ENCODE assay signal across 21 mouse cellular contexts in genomic region chr7:96820343-96820742, GRCm38 (mm10).
DNase-seq lines count a peak whose midpoint lies in the region; ATAC-seq lines count a peak whose summit lies in the region.
"Had no signal": no experiment of that assay in that cellular context is flagged by ENCODE, and none has a peak within 500 bp of the region (broad histone marks: within the 10 kb centered on the region; RNA-seq: fewer than 3 reads in every experiment).

No protein-coding gene starts in this region.

- H3K4me1 ChIP-seq in hindbrain, embryonic 11.5 days (replicated peaks; ENCODE audit: control insufficient read depth, insufficient read depth, low read length): peaks cover 4% of the 10 kb centered on the region
- peaks cover 18% of the 10 kb centered on the region for H3K4me1 ChIP-seq in hindbrain, embryonic 14.5 days (replicated peaks; ENCODE audit: control insufficient read depth, insufficient read depth, low read length)
- H3K4me1 ChIP-seq in limb, embryonic 10.5 days: peaks cover 37% of the 10 kb centered on the region

- H3K9me3 ChIP-seq in hindbrain, embryonic 11.5 days (ENCODE audit: control insufficient read depth, low read length): no peaks in the 10 kb centered on the region
- H3K9me3 ChIP-seq in hindbrain, embryonic 14.5 days (ENCODE audit: control insufficient read depth, low read length): no peaks in the 10 kb centered on the region
- H3K9me3 ChIP-seq in limb, embryonic 10.5 days (replicated peaks): no peaks in the 10 kb centered on the region
- H3K9me3 ChIP-seq: limb, embryonic 12.5 days had no signal

- H3K4me2 ChIP-seq in hindbrain, embryonic 11.5 days (replicated peaks; ENCODE audit: low read depth, low read length): no peak overlapping the region
- no peak overlapping the region for H3K4me2 ChIP-seq in hindbrain, embryonic 14.5 days (replicated peaks)
- H3K4me2 ChIP-seq: heart, embryonic 11.5 days; limb, embryonic 12.5 days had no signal

- H3K36me3 ChIP-seq in hindbrain, embryonic 11.5 days (ENCODE audit: control insufficient read depth, insufficient read depth, low read length): no peaks in the 10 kb centered on the region
- no peaks in the 10 kb centered on the region for H3K36me3 ChIP-seq in hindbrain, embryonic 14.5 days (replicated peaks; ENCODE audit: control insufficient read depth, insufficient read depth)
- peaks cover 33% of the 10 kb centered on the region for H3K36me3 ChIP-seq in limb, embryonic 10.5 days

- DNase-seq in hindbrain, embryonic 11.5 days (ENCODE audit: low spot score): no peak
- DNase-seq in hindbrain, embryonic 14.5 days (ENCODE audit: low spot score): no peak
- peak; percentile 26 for DNase-seq in right cerebral cortex, adult 18-20 months
- DNase-seq in right cerebral cortex, postnatal 25 days: no peak
- DNase-seq in limb, embryonic 10.5 days (ENCODE audit: low spot score): peak; percentile 50
- no peak for DNase-seq in cerebellum, adult 11 months
- no peak for DNase-seq in right cerebral cortex, postnatal 4 days
- DNase-seq: adrenal gland, adult 8-10 months; B cell, adult 2 months; cerebellum, adult 18-20 months; cerebellum, postnatal 36 days; heart, postnatal 14 days; kidney, adult 8-10 months; kidney, postnatal 4 days; layer of hippocampus, postnatal 36 days; lung, postnatal 10 days had no signal

- H3K4me3 ChIP-seq in hindbrain, embryonic 11.5 days (ENCODE audit: low read depth, low read length): no peak overlapping the region
- H3K4me3 ChIP-seq in hindbrain, embryonic 14.5 days (replicated peaks; ENCODE audit: low read length): no peak overlapping the region
- no peak overlapping the region for H3K4me3 ChIP-seq in limb, embryonic 10.5 days
- H3K4me3 ChIP-seq: erythroblast, embryonic 14.5 days; limb, embryonic 12.5 days had no signal

- H3K9ac ChIP-seq in hindbrain, embryonic 11.5 days (ENCODE audit: low read depth, low read length): no peak overlapping the region
- no peak overlapping the region for H3K9ac ChIP-seq in hindbrain, embryonic 14.5 days
- H3K9ac ChIP-seq: limb, embryonic 12.5 days; liver, embryonic 14.5 days had no signal

- 27% methylated on average over 6 of the region's 6 CpGs for WGBS in hindbrain, embryonic 11.5 days
- WGBS in hindbrain, embryonic 14.5 days: 11% methylated on average over 6 of the region's 6 CpGs
- WGBS in limb, embryonic 10.5 days: 26% methylated on average over 6 of the region's 6 CpGs

- peak; percentile 69 for ATAC-seq in hindbrain, embryonic 11.5 days (ENCODE audit: low FRiP score)
- no peak for ATAC-seq in hindbrain, embryonic 14.5 days (ENCODE audit: low FRiP score)
- ATAC-seq: inflammation-experienced regulatory T-cells, adult 6 months had no signal

- H3K27ac ChIP-seq in hindbrain, embryonic 11.5 days (ENCODE audit: low read depth, low read length): no peak overlapping the region
- H3K27ac ChIP-seq in hindbrain, embryonic 14.5 days: no peak overlapping the region
- no peak overlapping the region for H3K27ac ChIP-seq in limb, embryonic 10.5 days
- H3K27ac ChIP-seq: liver, embryonic 14.5 days had no signal

- H3K27me3 ChIP-seq in hindbrain, embryonic 11.5 days (ENCODE audit: control insufficient read depth, insufficient read depth, low read length): no peaks in the 10 kb centered on the region
- no peaks in the 10 kb centered on the region for H3K27me3 ChIP-seq in hindbrain, embryonic 14.5 days (ENCODE audit: control insufficient read depth, insufficient read depth, low read length)
- H3K27me3 ChIP-seq in limb, embryonic 10.5 days (ENCODE audit: low read depth, poor library complexity, severe bottlenecking): no peaks in the 10 kb centered on the region
- H3K27me3 ChIP-seq: limb, embryonic 12.5 days had no signal

Comparison
In these comparisons a context has a peak if more than half of its experiments do, and no peak if none do; other contexts are left out.
1. DNase-seq: peak in right cerebral cortex, adult 18-20 months (single experiment) and limb, embryonic 10.5 days (single experiment); none in hindbrain, embryonic 11.5 days (single experiment), hindbrain, embryonic 14.5 days (single experiment), right cerebral cortex, postnatal 25 days (single experiment), cerebellum, adult 11 months (single experiment) and right cerebral cortex, postnatal 4 days (single experiment).